Mouse (Mus musculus): Measurements from ENCODE around the gene Ddn. TPM values are rescaled to one million over a fixed set of nuclear protein-coding genes. Genes with fewer than 3 reads are reported as not detected.

Ddn gene
- polyA plus RNA-seq, 1 experiment from 2014 or later, result 0.81 TPM

DNA sequence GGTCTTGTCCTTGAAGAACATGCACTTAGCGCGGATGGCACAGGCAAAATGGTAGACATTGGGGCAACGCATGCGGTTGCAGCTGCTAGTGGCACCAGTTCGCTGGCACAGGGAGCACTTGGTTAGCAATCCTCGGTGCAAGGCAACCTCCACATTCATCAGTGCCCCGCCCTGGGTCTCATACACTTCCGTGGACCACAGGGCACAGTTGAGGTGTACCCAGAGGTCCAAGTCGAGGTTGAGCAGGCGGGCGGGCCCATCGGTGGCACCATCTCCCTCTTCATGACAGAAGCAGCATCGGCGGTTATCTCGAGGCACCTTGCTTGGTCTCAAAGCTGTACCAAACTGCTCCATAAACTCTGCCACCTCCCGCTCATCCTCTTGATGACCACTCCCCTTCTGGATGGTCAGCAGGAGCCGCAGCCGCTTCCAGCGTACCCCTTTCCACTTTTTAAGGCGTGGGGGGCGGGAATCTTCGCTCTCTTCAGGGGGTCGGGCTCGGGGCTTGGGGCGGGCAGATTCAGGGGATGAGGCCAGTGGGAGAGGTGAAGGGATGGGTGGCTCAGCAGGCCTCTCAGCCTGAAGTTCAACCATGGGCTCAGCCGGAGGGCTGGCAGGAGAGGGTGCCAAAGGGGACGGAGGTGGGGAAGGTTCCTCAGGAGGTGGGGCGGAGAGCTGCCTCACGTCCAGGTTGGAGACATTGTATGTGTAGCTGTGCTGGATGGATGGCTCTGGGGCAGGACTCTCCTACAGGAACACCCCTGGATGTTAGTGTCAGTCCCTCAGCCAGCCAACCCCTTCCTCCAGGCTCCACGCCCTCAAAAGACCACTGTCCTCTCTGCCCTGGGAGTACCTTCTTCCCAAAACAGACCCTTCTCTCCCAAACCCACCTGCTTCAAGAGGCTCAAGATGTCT, 30.6 kb upstream of the Ddn start:
- H3K27me3 ChIP-seq (replicated peaks), result no peaks in the 10 kb centered on the region
- no peaks in the 10 kb centered on the region for H3K9me3 ChIP-seq
- no peak overlapping the region for H3K4me3 ChIP-seq
- peaks cover 94% of the 10 kb centered on the region for H3K36me3 ChIP-seq (replicated peaks)
- WGBS, result 95% methylated on average over 30 of the region's 30 CpGs
- H3K4me1 ChIP-seq, result no peaks in the 10 kb centered on the region
- no peak overlapping the region for H3K4me2 ChIP-seq
- no peak for ATAC-seq (replicated peaks)
- no peak overlapping the region for H3K27ac ChIP-seq
- no peak overlapping the region for H3K9ac ChIP-seq

DNA sequence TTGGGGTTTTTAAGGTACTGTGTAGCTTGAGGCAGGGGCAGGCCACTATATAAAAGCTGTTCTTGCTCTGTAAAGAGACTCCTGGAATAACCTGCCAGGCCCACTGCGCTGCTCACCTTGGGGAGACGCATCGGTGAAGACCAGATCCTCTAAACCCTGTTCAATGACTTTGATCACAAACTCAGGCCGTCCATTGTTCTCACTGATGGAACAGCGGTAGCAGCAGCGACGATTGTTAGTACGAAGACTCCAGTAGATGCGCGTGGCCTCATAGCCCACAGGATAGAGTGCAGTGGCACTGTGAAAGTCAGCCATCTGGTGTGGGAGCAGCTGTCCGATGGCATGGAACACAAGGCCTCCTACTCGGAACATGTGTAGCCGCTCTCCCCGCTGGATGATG, 29.9 kb upstream of the Ddn start:
- H3K36me3 ChIP-seq (replicated peaks), result peaks cover 94% of the 10 kb centered on the region
- H3K4me3 ChIP-seq, result no peak overlapping the region
- no peaks in the 10 kb centered on the region for H3K9me3 ChIP-seq
- no peak overlapping the region for H3K9ac ChIP-seq
- WGBS, result 95% methylated on average over 14 of the region's 14 CpGs
- no peak for ATAC-seq (replicated peaks)
- H3K27me3 ChIP-seq (replicated peaks), result no peaks in the 10 kb centered on the region
- no peaks in the 10 kb centered on the region for H3K4me1 ChIP-seq
- no peak overlapping the region for H3K27ac ChIP-seq
- no peak overlapping the region for H3K4me2 ChIP-seq

DNA sequence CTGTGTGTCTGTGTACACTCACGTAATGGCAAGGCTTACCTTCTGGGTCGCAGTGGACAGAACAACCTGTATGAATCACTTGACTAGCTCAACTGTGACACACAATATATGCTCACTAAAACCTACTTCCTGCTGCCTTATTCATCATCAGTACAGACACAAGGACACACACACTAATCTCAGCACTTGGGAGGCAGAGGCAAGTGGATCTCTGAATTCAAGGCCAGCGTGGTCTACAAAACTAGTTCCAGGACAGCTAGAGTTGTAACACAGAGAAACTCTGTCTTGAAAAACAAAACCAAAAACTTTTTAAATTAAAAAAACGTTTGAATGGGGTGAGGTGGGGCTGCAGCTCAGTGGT, 28.4 kb upstream of the Ddn start:
- 77% methylated on average over 4 of the region's 4 CpGs for WGBS
- H3K9ac ChIP-seq, result no peak overlapping the region
- no peak overlapping the region for H3K27ac ChIP-seq
- H3K27me3 ChIP-seq (replicated peaks), result no peaks in the 10 kb centered on the region
- no peak overlapping the region for H3K4me2 ChIP-seq
- no peaks in the 10 kb centered on the region for H3K4me1 ChIP-seq
- no peaks in the 10 kb centered on the region for H3K9me3 ChIP-seq
- peaks cover 89% of the 10 kb centered on the region for H3K36me3 ChIP-seq (replicated peaks)
- ATAC-seq (replicated peaks), result no peak
- H3K4me3 ChIP-seq, result no peak overlapping the region

DNA sequence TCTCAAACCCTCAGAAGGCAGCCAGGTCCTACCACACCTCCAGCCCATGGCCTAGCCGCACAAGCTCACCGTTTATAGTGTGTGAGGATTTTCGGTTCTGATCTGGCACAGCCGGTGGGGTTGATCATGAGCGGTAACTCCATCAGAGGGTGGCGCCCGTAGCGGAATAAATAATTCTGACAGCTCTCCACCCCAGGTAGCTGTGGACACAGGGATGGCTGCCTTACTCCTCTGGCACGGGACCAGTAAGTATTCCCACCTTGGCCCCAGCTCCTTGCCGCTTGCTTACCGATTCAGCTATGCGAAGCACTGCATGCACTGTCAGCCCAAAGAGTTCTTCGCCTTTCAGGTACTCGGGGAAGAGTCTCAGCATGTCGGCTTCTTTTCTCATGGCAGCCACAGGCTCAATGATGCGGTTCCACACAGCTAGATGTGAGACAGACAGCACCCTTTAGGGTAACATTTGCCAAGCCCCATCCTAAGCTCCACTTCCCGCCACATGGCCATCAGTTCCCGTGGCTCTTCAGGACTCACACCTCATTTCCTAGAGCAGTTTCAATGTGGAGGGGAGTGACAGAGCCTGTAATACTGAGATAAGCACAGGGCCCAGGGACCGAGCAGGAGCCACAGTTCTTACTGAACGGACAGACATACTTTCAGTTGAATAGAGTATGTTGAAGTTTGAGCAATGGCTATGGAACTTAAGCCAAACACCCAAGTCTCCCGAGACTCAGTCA, 27.9 kb upstream of the Ddn start:
- no peak for ATAC-seq (replicated peaks)
- WGBS, result 94% methylated on average over 21 of the region's 21 CpGs
- Histone ChIP-seq H3K4me2 (no peak overlapping the region), H3K4me3 (no peak overlapping the region), H3K9ac (no peak overlapping the region), H3K9me3 (no peaks in the 10 kb centered on the region), H3K27ac (no peak overlapping the region), H3K36me3 (replicated peaks) (peaks cover 84% of the 10 kb centered on the region), H3K4me1 (0 out of 2 replicates have a peak, but pooled peaks cover under 1% of the 10 kb centered on the region), H3K27me3 (replicated peaks) (no peaks in the 10 kb centered on the region)

DNA sequence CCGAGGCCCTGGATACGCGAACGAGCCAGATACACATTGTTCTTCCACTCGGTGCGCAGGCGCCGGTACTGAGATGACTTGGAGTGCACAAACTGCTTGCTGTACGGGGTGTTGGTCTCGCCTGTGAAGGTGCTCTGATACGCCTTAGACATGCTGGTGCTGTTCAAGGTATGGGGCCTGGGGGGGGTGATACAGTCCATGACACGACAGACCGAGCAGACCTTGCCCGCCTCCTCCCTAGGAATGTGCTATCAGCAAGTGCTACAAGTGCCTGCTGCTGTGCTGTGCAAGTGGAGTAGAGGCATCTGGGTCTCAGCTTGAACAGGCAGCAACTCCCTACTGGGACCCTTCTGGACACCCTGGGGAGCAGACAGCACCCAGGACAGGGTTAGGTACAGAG, 26.0 kb upstream of the Ddn start:
- no peak for ATAC-seq (replicated peaks)
- no peak overlapping the region for H3K4me2 ChIP-seq
- 94% methylated on average over 14 of the region's 14 CpGs for WGBS
- H3K27ac ChIP-seq, result no peak overlapping the region
- no peak overlapping the region for H3K4me3 ChIP-seq
- no peaks in the 10 kb centered on the region for H3K9me3 ChIP-seq
- H3K4me1 ChIP-seq, result peaks cover 6% of the 10 kb centered on the region
- no peaks in the 10 kb centered on the region for H3K27me3 ChIP-seq (replicated peaks)
- no peak overlapping the region for H3K9ac ChIP-seq
- H3K36me3 ChIP-seq (replicated peaks), result peaks cover 66% of the 10 kb centered on the region

DNA sequence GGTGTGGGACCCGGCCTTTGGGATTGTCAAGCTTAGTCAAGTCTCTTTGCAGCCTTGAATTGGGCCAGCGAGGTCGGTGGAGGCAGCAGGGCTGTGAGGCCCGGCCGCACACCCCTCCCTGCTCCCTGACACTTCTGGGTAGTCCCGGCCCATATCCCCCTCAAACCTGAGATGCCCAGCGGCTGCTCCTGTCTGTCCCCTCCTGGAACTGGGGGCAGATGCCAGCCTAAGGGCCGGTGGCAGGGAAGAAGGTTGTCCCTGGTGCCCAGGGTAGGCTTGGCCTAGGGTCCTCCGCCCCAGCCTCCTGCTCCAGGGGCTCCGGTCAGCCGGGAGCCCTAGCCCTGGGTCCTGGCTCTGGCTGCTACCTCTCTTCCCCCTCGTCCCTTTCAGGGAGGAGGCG, 24.8 kb upstream of the Ddn start:
- Histone ChIP-seq H3K36me3 (replicated peaks) (peaks cover 54% of the 10 kb centered on the region), H3K4me3 (no peak overlapping the region), H3K4me2 (no peak overlapping the region), H3K27me3 (replicated peaks) (no peaks in the 10 kb centered on the region), H3K9ac (no peak overlapping the region), H3K27ac (no peak overlapping the region), H3K9me3 (no peaks in the 10 kb centered on the region), H3K4me1 (peaks cover 18% of the 10 kb centered on the region)
- ATAC-seq (replicated peaks), result no peak
- WGBS, result 83% methylated on average over 13 of the region's 13 CpGs

DNA sequence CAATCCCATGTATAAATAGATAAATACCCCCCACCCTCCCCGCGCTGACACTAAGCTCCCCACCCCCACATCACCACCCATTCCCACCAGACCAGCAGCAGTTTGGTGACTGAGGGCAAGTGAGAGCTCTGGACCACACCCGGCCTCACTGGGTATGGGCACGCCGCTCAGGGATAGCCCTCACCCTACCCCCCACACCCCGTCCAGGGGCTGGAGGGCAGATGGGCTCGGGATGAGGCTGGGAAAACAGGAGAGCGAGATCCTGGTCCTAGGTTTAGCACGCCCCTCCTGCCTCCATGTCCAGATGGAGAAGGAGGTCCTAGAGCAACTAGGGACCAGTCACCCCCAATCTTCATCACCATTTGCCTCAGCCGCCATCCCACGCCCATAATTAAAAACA, 24.0 kb upstream of the Ddn start:
- H3K27me3 ChIP-seq (replicated peaks), result no peaks in the 10 kb centered on the region
- H3K4me2 ChIP-seq, result no peak overlapping the region
- 89% methylated on average over 11 of the region's 11 CpGs for WGBS
- ATAC-seq (replicated peaks), result no peak
- no peak overlapping the region for H3K9ac ChIP-seq
- H3K9me3 ChIP-seq, result no peaks in the 10 kb centered on the region
- H3K36me3 ChIP-seq (replicated peaks), result peaks cover 48% of the 10 kb centered on the region
- H3K4me1 ChIP-seq, result peaks cover 19% of the 10 kb centered on the region
- H3K27ac ChIP-seq, result no peak overlapping the region
- no peak overlapping the region for H3K4me3 ChIP-seq

DNA sequence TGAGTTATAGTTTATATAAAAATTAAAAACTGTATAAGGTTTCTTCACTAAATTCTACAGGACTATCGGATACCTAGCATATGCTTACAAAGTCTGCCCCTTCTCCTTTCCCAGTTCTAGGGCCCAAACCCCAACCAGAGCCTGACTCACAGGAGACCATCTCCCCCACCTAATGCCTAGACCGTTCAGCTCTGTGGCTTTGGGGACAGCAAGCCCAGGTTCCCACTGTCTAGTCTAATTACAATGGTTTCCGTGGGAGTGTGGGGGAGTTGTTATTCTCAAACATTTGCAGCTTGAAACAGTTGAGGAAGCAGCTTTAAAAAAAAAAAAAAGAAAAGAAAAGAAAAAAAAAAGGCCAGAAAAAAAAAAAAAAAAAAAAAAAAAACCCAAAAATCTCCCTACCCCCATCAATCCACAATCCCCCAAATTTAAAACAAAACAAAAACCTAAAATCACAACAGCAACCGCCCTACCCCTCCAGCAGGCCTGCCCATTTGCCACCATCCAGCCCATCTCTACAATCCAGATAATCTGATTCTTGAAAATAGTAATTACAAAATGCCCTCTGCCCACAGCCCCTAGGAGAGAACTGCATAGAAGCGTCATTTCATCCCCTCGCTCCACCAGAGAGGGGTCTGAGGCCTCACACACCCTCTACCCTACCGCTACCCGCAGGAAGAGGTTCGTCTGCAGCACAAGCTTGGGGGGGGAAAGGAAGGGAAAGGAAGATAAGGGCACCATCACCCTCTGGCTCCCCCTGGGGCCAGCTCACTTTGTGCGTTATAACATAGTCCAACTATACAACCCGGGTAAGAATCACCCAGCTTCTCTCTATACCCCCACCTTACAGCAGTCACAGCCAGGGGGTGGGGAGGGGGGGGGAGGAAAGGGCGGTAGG, 23.1 kb upstream of the Ddn start:
- WGBS, result 60% methylated on average over 12 of the region's 12 CpGs
- H3K4me3 ChIP-seq, result no peak overlapping the region
- peaks cover 19% of the 10 kb centered on the region for H3K4me1 ChIP-seq
- no peaks in the 10 kb centered on the region for H3K27me3 ChIP-seq (replicated peaks)
- H3K9me3 ChIP-seq, result no peaks in the 10 kb centered on the region
- H3K36me3 ChIP-seq (replicated peaks), result peaks cover 42% of the 10 kb centered on the region
- peak overlapping the region; percentile 64 for H3K4me2 ChIP-seq
- no peak overlapping the region for H3K9ac ChIP-seq
- ATAC-seq (replicated peaks), result no peak
- H3K27ac ChIP-seq, result peak overlapping the region; percentile 15

DNA sequence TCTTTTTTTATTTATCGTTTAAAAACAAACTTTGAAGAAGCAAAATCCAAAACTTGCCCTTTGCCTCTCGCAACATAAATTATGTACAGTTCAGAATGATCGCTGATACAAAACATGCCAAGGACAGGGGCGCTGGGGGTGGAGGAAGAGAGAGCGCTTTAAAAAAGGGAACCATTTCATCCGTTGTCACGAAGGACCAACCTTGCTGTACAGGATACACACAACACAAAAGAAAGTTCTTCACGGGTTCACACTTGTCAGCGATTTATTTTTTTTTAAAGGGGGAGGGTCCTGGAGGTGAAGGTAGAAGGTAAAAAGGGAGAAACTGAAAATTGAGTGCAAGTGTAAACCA, 22.4 kb upstream of the Ddn start:
- Histone ChIP-seq H3K36me3 (replicated peaks) (peaks cover 34% of the 10 kb centered on the region), H3K4me3 (peak overlapping the region; percentile 55), H3K27me3 (replicated peaks) (no peaks in the 10 kb centered on the region), H3K4me2 (peak overlapping the region; percentile 64), H3K9me3 (no peaks in the 10 kb centered on the region), H3K4me1 (peaks cover 19% of the 10 kb centered on the region), H3K27ac (peak overlapping the region; percentile 82), H3K9ac (peak overlapping the region; percentile 67)
- WGBS, result 21% methylated on average over 9 of the region's 9 CpGs
- ATAC-seq (replicated peaks), result peak; percentile 46

DNA sequence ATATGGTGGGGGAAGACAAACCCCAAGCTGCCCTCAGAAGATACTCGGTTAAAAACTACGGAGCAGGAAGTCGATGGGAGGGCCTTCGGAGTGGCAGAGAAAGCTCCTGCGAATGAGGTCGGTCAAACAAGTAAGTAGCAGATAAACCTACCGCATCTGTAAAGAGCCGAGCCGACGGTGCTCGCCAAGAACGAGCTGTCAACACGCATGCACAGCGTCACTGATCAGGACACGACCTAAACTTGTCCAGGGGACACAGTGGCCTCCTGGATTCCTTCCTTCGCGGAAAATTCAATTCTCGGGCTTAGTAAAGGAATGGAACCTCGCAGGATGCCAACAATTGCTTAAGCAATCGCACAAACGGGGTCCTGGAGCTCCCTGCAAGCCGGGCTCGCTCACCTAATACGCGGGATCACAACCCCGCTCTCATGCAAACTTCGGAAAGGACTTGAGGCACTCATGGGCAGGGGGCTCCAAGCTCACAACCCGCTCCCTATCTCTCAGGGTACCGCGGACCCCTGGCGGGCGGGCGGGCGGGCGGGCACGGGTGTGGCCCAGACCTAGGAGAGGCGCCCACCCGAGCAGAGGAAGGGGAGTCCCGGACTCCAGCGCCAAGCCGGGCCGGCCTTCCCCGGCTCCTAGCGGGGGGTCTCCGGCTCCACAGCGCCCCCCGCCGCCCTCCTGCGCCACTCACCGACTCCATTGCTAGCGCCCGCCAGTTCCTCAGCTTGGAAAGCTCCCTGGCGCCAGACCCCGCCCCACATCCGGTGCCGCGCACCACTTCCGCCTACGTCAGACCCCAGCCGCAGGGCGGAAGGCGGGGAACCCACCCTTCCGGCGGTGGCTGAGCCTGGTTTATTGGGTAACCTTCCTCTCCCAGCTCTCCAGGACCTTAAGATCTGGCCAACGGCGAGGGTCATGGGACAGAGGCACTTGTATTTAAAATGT, 21.7 kb upstream of the Ddn start, which contains the start of gene Prkag1:
TSS of gene Prkag1 (minus strand) at position 786 of the 948 bp plus-strand sequence.
- peak within 1 kb of the TSS; percentile 82 for H3K27ac ChIP-seq
- no peaks in the 10 kb centered on the region for H3K9me3 ChIP-seq
- ATAC-seq (replicated peaks), result peak; percentile 97
- H3K9ac ChIP-seq, result peak within 1 kb of the TSS; percentile 67
- H3K4me1 ChIP-seq, result peaks cover 19% of the 10 kb centered on the region
- WGBS, result under 1% methylated on average over 64 of the region's 66 CpGs
- peaks cover 28% of the 10 kb centered on the region for H3K36me3 ChIP-seq (replicated peaks)
- H3K4me3 ChIP-seq, result peak within 1 kb of the TSS; percentile 55
- no peaks in the 10 kb centered on the region for H3K27me3 ChIP-seq (replicated peaks)
- H3K4me2 ChIP-seq, result peak within 1 kb of the TSS; percentile 64

DNA sequence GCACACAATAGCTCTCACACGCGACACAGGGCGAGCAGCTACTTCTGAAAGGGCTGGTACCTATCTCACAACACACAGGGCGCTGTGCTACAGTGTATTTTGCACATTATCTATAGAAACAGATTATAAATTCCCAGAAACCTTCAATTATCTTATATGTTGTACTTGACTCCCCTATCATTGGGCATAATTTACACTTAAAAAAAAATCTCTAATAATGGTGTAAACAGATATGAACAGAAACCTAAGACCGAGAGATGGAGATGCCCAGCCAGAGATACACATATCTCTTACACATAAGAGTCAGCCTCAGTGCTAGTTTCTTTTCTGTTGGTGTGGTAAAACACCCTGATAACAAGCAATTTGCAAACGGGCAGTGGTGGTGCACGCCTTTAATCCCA, 18.3 kb upstream of the Ddn start:
- no peak for ATAC-seq (replicated peaks)
- WGBS, result 91% methylated on average over 7 of the region's 7 CpGs
- Histone ChIP-seq H3K9me3 (no peaks in the 10 kb centered on the region), H3K27ac (no peak overlapping the region), H3K4me3 (no peak overlapping the region), H3K9ac (no peak overlapping the region), H3K4me1 (peaks cover 19% of the 10 kb centered on the region), H3K4me2 (no peak overlapping the region), H3K36me3 (replicated peaks) (peaks cover 9% of the 10 kb centered on the region; the same call in 1 of the 2 replicates), H3K27me3 (replicated peaks) (no peaks in the 10 kb centered on the region)

All from midbrain, embryonic 15.5 days (tissue).